Mouse (Mus musculus) midbrain, postnatal 0 days (tissue): ENCODE measurements around the gene Crispld2. TPM values are rescaled to one million over a fixed set of nuclear protein-coding genes. Genes with fewer than 3 reads are reported as not detected.

Source experiments
- ATAC-seq: fragments of 200-750 bp; cut with Nextera tagmentation; 2 replicates; pipeline ENCODE4 v1.8.0; 2017; ENCODE audit warnings: moderate number of reproducible peaks, mild to moderate bottlenecking, moderate TSS enrichment, moderate library complexity; ENCODE audit not compliant: low FRiP score
- DNase-seq: peaks from one replicate; pipeline ENCODE4 v3.0.0-alpha.2; 2015; ENCODE audit warnings: low spot score
- H3K27ac ChIP-seq: fragments of 300-500 bp; sonication (generic); 2 replicates; pipeline ENCODE4 v1.5.1; 2014; ENCODE audit warnings: low read depth, mild to moderate bottlenecking, low read length, mixed read lengths
- H3K27me3 ChIP-seq: fragments of 300-500 bp; sonication (generic); 2 replicates; pipeline ENCODE4 v1.6.1; 2014; ENCODE audit warnings: low read length, control low read depth, mixed read lengths; ENCODE audit not compliant: insufficient read depth
- H3K36me3 ChIP-seq: fragments of 300-500 bp; sonication (generic); 2 replicates; pipeline ENCODE4 v1.6.1; 2014; ENCODE audit warnings: low read length, control low read depth, mixed read lengths; ENCODE audit not compliant: insufficient read depth
- H3K4me1 ChIP-seq: fragments of 300-500 bp; sonication (generic); 2 replicates; pipeline ENCODE4 v1.6.1; 2014; ENCODE audit warnings: mild to moderate bottlenecking, control low read depth, antibody characterized with exemption, low read length, mixed read lengths; ENCODE audit not compliant: insufficient read depth
- H3K4me2 ChIP-seq: fragments of 300-500 bp; sonication (generic); 2 replicates; pipeline ENCODE4 v1.6.1; 2014; ENCODE audit warnings: low read depth, mild to moderate bottlenecking, low read length, mixed read lengths; ENCODE audit not compliant: poor library complexity, severe bottlenecking
- H3K4me3 ChIP-seq: fragments of 300-500 bp; sonication (generic); 2 replicates; pipeline ENCODE4 v1.5.1; 2014; ENCODE audit warnings: low read depth, mild to moderate bottlenecking, low read length, moderate library complexity
- H3K9ac ChIP-seq: fragments of 300-500 bp; sonication (generic); replicated peaks from 2 replicates; pipeline ENCODE4 v1.6.1; 2014; ENCODE audit warnings: mild to moderate bottlenecking, low read length, moderate library complexity, mixed read lengths; ENCODE audit not compliant: poor library complexity, severe bottlenecking
- H3K9me3 ChIP-seq: fragments of 300-500 bp; sonication (generic); 2 replicates; pipeline ENCODE4 v1.6.1; 2016; ENCODE audit warnings: low read length, control low read depth
- CTCF ChIP-seq: IDR thresholded peaks from 2 replicates; pipeline ENCODE4 v1.5.1; 2016; ENCODE audit warnings: antibody characterized with exemption, mild to moderate bottlenecking
- WGBS: fragments of 180-500 bp; shearing (Covaris S2); extraction: QIAGEN DNeasy Blood & Tissue Kit; methylation state at CpG from one replicate; pipeline ENCODE4 v1.1.7; 2014; 5-methylcytosine and 5-hydroxymethylcytosine counted together
- polyA plus RNA-seq: library from polyadenylated mRNA; unstranded; fragments of >200 nt; fragmentation: Nextera tagmentation; extraction: Ambion mirVana; gene quantifications from 2 replicates; pipeline ENCODE4 v1.2.1, GENCODE M21; 2015
- total RNA-seq: library from RNA; depleted of rRNA; stranded (reverse); fragments of >200 nt; gene quantifications from 2 replicates; pipeline ENCODE4 v1.2.3, GENCODE M21; 2014

Gene Crispld2
- total and polyA plus RNA-seq, 2 experiments from 2014 or later = 4.1 to 5.3 TPM

GRCm38 (mm10) chr8:120089511-120089910 is 97.3 kb downstream of the Crispld2 start:
- H3K27ac ChIP-seq = no peak overlapping the region
- no peak for TF ChIP-seq CTCF
- no peaks in the 10 kb centered on the region for H3K4me1 ChIP-seq
- H3K4me2 ChIP-seq = no peak overlapping the region
- DNase-seq (no peak), ATAC-seq (no peak)
- WGBS = 88% methylated on average over 7 of the region's 7 CpGs
- no peaks in the 10 kb centered on the region for H3K27me3 ChIP-seq
- peaks cover 70% of the 10 kb centered on the region for H3K36me3 ChIP-seq
- H3K9ac ChIP-seq = no peak overlapping the region
- no peak overlapping the region for H3K4me3 ChIP-seq
- H3K9me3 ChIP-seq = no peaks in the 10 kb centered on the region

- Histone ChIP-seq H3K4me2 (no peak overlapping the region), H3K4me1 (no peaks in the 10 kb centered on the region), H3K4me3 (no peak overlapping the region), H3K9ac (no peak overlapping the region), H3K27ac (no peak overlapping the region), H3K36me3 (peaks cover 55% of the 10 kb centered on the region), H3K27me3 (no peaks in the 10 kb centered on the region), H3K9me3 (no peaks in the 10 kb centered on the region)
- WGBS = 96% methylated on average over 3 of the region's 3 CpGs
- no peak for DNase-seq
- no peak for ATAC-seq
- no peak for TF ChIP-seq CTCF
Measured at GRCm38 (mm10) chr8:120091032-120091431, 98.8 kb downstream of the Crispld2 start.

GRCm38 (mm10) chr8:120093103-120093502 is 100.9 kb downstream of the Crispld2 start:
- Histone ChIP-seq H3K9ac (no peak overlapping the region), H3K4me2 (no peak overlapping the region), H3K27ac (no peak overlapping the region), H3K4me1 (no peaks in the 10 kb centered on the region), H3K36me3 (peaks cover 36% of the 10 kb centered on the region), H3K4me3 (no peak overlapping the region), H3K9me3 (no peaks in the 10 kb centered on the region), H3K27me3 (no peaks in the 10 kb centered on the region)
- WGBS = 91% methylated on average over 3 of the region's 3 CpGs
- DNase-seq (no peak), ATAC-seq (no peak)
- TF ChIP-seq CTCF = no peak

- H3K27me3 ChIP-seq = no peaks in the 10 kb centered on the region
- peaks cover 29% of the 10 kb centered on the region for H3K36me3 ChIP-seq
- ATAC-seq (no peak), DNase-seq (no peak)
- H3K9ac ChIP-seq = no peak overlapping the region
- H3K4me2 ChIP-seq = no peak overlapping the region
- no peak for TF ChIP-seq CTCF
- H3K4me1 ChIP-seq = no peaks in the 10 kb centered on the region
- no peak overlapping the region for H3K4me3 ChIP-seq
- H3K27ac ChIP-seq = no peak overlapping the region
- no peaks in the 10 kb centered on the region for H3K9me3 ChIP-seq
- WGBS = 74% methylated on average over 10 of the region's 10 CpGs
Measured at GRCm38 (mm10) chr8:120094801-120095200, 102.6 kb downstream of the Crispld2 start.

GRCm38 (mm10) chr8:120096486-120096885 is 104.2 kb downstream of the Crispld2 start:
- WGBS = 82% methylated on average over 2 of the region's 2 CpGs
- DNase-seq = no peak

GRCm38 (mm10) chr8:120100388-120101067 is 108.3 kb downstream of the Crispld2 start:
- peak overlapping the region; percentile 88 for H3K4me2 ChIP-seq
- peak overlapping the region; percentile 94 for H3K4me3 ChIP-seq
- peaks cover 16% of the 10 kb centered on the region; the same call in 1 of the 2 replicates for H3K4me1 ChIP-seq
- H3K9ac ChIP-seq = peak overlapping the region; percentile 92
- no peaks in the 10 kb centered on the region for H3K9me3 ChIP-seq
- H3K27me3 ChIP-seq = no peaks in the 10 kb centered on the region
- WGBS = 7% methylated on average over 25 of the region's 25 CpGs
- peak overlapping the region; percentile 90 for H3K27ac ChIP-seq
- H3K36me3 ChIP-seq = no peaks in the 10 kb centered on the region; the same call in 1 of the 2 replicates
- no peak for TF ChIP-seq CTCF
- peak; percentile 24; the same call in 1 of the 2 replicates for ATAC-seq
- no peak for DNase-seq

More at GRCm38 (mm10) chr8:120096486-120096885, 104.2 kb downstream of the Crispld2 start:
- Histone ChIP-seq H3K4me3 (no peak overlapping the region), H3K9ac (no peak overlapping the region), H3K9me3 (no peaks in the 10 kb centered on the region), H3K27me3 (no peaks in the 10 kb centered on the region), H3K36me3 (peaks cover 15% of the 10 kb centered on the region), H3K27ac (no peak overlapping the region), H3K4me2 (no peak overlapping the region), H3K4me1 (peaks cover 8% of the 10 kb centered on the region; the same call in 1 of the 2 replicates)
- ATAC-seq = no peak
- TF ChIP-seq CTCF = no peak
